Mouse (Mus musculus) ES-Bruce4 (cell line): Measurements from ENCODE around the gene Hyal3.

ENCODE experiments used
- CTCF ChIP-seq: IDR thresholded peaks from one replicate; pipeline ENCODE4 v1.8.1; 2011; ENCODE audit warnings: low read depth, low read length
- EP300 ChIP-seq: IDR thresholded peaks from 2 replicates; pipeline ENCODE4 v1.6.1; 2011; ENCODE audit warnings: low read depth, low read length; ENCODE audit not compliant: insufficient read depth
- POLR2A ChIP-seq: IDR thresholded peaks from one replicate; pipeline ENCODE4 v1.8.1; 2011; ENCODE audit warnings: low read length; ENCODE audit not compliant: insufficient read depth

DNA sequence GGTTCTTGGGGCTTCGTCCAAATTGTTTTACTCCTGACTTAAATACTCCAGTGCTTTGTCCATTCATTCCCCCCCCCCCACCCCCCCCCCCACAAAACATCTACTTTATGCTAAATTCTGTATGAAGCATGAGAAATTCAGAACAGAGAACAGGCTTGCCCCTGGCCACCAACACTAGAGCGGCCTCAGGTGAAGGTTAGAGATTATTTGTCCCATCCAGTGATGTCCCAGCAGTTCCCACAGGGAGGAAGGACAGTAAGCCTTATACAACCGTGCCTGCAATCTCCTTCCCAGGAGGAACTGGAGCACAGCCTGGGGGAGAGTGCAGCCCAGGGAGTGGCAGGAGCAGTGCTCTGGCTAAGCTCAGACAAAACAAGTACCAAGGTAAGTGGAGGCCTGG is 2.0 kb upstream of the Hyal3 start, which contains the start of gene Naa80:
- TF ChIP-seq CTCF: no peak
- TF ChIP-seq EP300: no peak
- no peak for TF ChIP-seq POLR2A
